Mouse (Mus musculus): ENCODE measurements at regions not wholly inside any gene's neighbourhood (a gene's known extent, or its start where the extent isn't known, plus 50 kb on each side); places are given as distances from the start of the nearest gene placed in this dataset.

- TF ChIP-seq CTCF (IDR thresholded peaks at IDR 0.05; ENCODE audit: extremely low read depth, insufficient read depth, low read length) = no peak
- no peak for TF ChIP-seq POLR2A (IDR thresholded peaks at IDR 0.05; ENCODE audit: extremely low read depth, insufficient read depth, low read length)
These were observed 95.9 kb upstream of the Shh start for GRCm38 (mm10) chr5:28562917-28563316.
